Mouse (Mus musculus) midbrain, postnatal 0 days (tissue): Measurements from ENCODE around the gene Tmc3. TPM values are rescaled to one million over a fixed set of nuclear protein-coding genes. Genes with fewer than 3 reads are reported as not detected.

Source experiments
- ATAC-seq: fragments of 200-750 bp; cut with Nextera tagmentation; 2 replicates; pipeline ENCODE4 v1.8.0; 2017; ENCODE audit warnings: moderate number of reproducible peaks, mild to moderate bottlenecking, moderate TSS enrichment, moderate library complexity; ENCODE audit not compliant: low FRiP score
- DNase-seq: peaks from one replicate; pipeline ENCODE4 v3.0.0-alpha.2; 2015; ENCODE audit warnings: low spot score
- H3K27ac ChIP-seq: fragments of 300-500 bp; sonication (generic); 2 replicates; pipeline ENCODE4 v1.5.1; 2014; ENCODE audit warnings: low read depth, mild to moderate bottlenecking, low read length, mixed read lengths
- H3K27me3 ChIP-seq: fragments of 300-500 bp; sonication (generic); 2 replicates; pipeline ENCODE4 v1.6.1; 2014; ENCODE audit warnings: low read length, control low read depth, mixed read lengths; ENCODE audit not compliant: insufficient read depth
- H3K36me3 ChIP-seq: fragments of 300-500 bp; sonication (generic); 2 replicates; pipeline ENCODE4 v1.6.1; 2014; ENCODE audit warnings: low read length, control low read depth, mixed read lengths; ENCODE audit not compliant: insufficient read depth
- H3K4me1 ChIP-seq: fragments of 300-500 bp; sonication (generic); 2 replicates; pipeline ENCODE4 v1.6.1; 2014; ENCODE audit warnings: mild to moderate bottlenecking, control low read depth, antibody characterized with exemption, low read length, mixed read lengths; ENCODE audit not compliant: insufficient read depth
- H3K4me2 ChIP-seq: fragments of 300-500 bp; sonication (generic); 2 replicates; pipeline ENCODE4 v1.6.1; 2014; ENCODE audit warnings: low read depth, mild to moderate bottlenecking, low read length, mixed read lengths; ENCODE audit not compliant: poor library complexity, severe bottlenecking
- H3K4me3 ChIP-seq: fragments of 300-500 bp; sonication (generic); 2 replicates; pipeline ENCODE4 v1.5.1; 2014; ENCODE audit warnings: low read depth, mild to moderate bottlenecking, low read length, moderate library complexity
- H3K9ac ChIP-seq: fragments of 300-500 bp; sonication (generic); replicated peaks from 2 replicates; pipeline ENCODE4 v1.6.1; 2014; ENCODE audit warnings: mild to moderate bottlenecking, low read length, moderate library complexity, mixed read lengths; ENCODE audit not compliant: poor library complexity, severe bottlenecking
- H3K9me3 ChIP-seq: fragments of 300-500 bp; sonication (generic); 2 replicates; pipeline ENCODE4 v1.6.1; 2016; ENCODE audit warnings: low read length, control low read depth
- CTCF ChIP-seq: IDR thresholded peaks from 2 replicates; pipeline ENCODE4 v1.5.1; 2016; ENCODE audit warnings: antibody characterized with exemption, mild to moderate bottlenecking
- WGBS: fragments of 180-500 bp; shearing (Covaris S2); extraction: QIAGEN DNeasy Blood & Tissue Kit; methylation state at CpG from one replicate; pipeline ENCODE4 v1.1.7; 2014; 5-methylcytosine and 5-hydroxymethylcytosine counted together
- polyA plus RNA-seq: library from polyadenylated mRNA; unstranded; fragments of >200 nt; fragmentation: Nextera tagmentation; extraction: Ambion mirVana; gene quantifications from 2 replicates; pipeline ENCODE4 v1.2.1, GENCODE M21; 2015
- total RNA-seq: library from RNA; depleted of rRNA; stranded (reverse); fragments of >200 nt; gene quantifications from 2 replicates; pipeline ENCODE4 v1.2.3, GENCODE M21; 2014

Tmc3 gene
- total and polyA plus RNA-seq, 2 experiments from 2014 or later: 0.11 to 0.23 TPM

DNA sequence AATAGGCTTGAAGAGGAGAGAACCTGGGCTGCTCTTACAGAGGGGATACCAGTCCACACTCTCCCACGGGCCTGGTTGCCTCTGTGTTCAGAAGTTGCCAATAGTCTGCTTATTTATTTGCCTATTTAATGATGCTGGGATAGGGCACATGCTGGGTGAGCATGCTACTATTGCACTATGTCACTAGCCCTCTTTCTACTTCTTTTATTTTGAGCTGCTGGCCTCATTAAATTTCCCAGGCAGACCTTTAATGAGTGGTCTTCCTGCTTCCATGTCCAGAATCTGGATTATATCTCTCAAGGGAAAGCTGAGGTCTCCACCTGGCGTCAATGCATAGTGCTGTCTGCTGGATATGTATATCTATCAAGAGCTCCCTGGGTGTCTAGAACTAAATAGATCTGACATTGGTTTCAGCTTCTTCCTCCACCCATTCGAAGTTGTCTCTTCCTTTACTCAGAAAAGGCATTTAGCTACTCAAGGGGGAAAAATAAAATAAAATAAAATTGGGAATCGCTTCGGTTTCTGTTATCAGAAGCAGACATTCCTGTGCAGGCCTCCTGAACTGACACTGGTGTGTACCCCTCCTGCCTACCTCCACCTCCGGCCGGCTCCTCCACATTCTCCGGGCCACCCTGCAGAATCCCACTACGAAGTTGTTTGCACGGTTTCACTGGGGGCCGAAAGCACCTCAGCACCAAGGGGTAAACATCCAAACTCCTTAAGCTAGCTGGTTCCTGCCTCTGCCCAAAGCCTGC lies 46.5 kb downstream of the Tmc3 start:
- peak overlapping the region; percentile 58 for H3K4me2 ChIP-seq
- H3K4me3 ChIP-seq: peak overlapping the region; percentile 53
- peak; percentile 53 for TF ChIP-seq CTCF
- DNase-seq (peak; percentile 47), ATAC-seq (peak; percentile 50; the same call in 1 of the 2 replicates)
- no peaks in the 10 kb centered on the region for H3K36me3 ChIP-seq
- H3K27me3 ChIP-seq: no peaks in the 10 kb centered on the region
- peaks cover 5% of the 10 kb centered on the region; the same call in 1 of the 2 replicates for H3K4me1 ChIP-seq
- H3K9ac ChIP-seq: peak overlapping the region; percentile 59
- WGBS: 11% methylated on average over 11 of the region's 11 CpGs
- no peaks in the 10 kb centered on the region for H3K9me3 ChIP-seq
- peak overlapping the region; percentile 74 for H3K27ac ChIP-seq

DNA sequence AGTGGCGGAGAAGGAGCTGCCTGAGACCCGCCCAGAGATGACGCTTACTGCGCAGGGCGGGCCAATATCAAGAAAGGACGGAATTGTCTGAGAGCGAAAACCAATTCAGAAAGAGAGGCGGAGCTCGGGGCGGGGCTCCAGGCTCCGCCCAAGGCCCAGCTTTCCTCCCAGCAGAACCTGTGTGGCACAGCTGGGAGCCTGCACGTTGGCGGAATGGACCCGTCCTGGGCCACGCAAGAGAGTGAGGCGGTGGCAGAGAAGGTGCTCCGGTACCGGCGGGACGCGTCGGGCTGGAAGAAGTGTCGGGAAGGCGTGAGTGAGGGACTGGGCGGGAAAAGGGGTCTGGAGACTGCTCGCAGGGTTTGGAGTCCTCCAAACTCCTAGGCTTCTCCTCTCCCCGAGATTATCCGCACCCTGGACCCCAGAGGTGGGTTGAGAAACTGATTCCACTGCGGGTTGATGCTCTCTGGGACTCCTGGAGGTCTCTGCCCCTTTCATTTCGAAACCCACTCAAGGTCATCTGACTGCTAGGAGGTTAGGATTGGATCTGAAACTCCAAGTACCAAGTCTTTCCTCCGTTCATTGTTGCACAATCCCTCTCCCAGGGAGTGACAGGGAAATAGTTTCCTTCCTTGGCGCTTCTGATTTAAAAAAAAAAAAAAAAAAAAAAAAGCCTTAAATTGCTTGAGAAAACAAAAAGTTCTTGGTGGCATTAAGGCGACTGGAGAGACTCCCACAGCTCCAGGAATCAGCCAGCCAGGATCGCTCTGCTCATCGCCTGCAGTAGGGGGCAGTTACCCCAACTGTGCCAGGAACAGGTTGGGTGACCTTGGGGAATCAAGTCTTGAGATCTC lies 47.3 kb downstream of the Tmc3 start, which contains the start of gene Stard5:
Stard5 (plus strand) TSS at position 132 of the 854 bp plus-strand sequence.
- Histone ChIP-seq H3K36me3 (no peaks in the 10 kb centered on the region), H3K9me3 (no peaks in the 10 kb centered on the region), H3K4me2 (peak within 1 kb of the TSS; percentile 58), H3K4me1 (peaks cover 5% of the 10 kb centered on the region; the same call in 1 of the 2 replicates), H3K9ac (peak within 1 kb of the TSS; percentile 59), H3K27me3 (no peaks in the 10 kb centered on the region), H3K27ac (peak within 1 kb of the TSS; percentile 74), H3K4me3 (peak within 1 kb of the TSS; percentile 53)
- 2% methylated on average over 35 of the region's 35 CpGs for WGBS
- DNase-seq: peak; percentile 96
- TF ChIP-seq CTCF: peak; percentile 20; the same call in 1 of the 2 replicates
- peak; percentile 97 for ATAC-seq

DNA sequence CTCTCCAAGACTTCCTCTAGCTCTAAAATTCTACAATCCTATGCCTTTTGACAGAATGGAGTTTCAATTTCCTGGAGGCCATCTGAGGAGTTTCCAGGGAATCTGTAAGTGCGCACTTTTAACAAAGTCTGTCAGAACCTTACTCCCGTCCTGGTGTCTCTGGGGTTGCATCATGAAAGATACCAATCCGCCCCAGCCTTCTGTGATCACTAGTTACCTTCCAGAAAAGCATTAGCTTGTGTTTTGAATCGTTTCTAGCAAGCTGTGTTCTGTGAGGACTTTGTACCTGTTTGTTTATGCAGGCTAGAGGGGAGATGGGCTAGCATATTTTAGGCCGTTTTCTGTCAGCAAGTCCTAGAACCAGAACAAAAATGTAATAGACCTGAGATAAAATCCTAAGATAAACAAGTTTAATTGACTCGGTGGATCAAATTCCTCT lies 48.0 kb downstream of the Tmc3 start:
- 57% methylated on average over 6 of the region's 6 CpGs for WGBS
- no peaks in the 10 kb centered on the region for H3K27me3 ChIP-seq
- TF ChIP-seq CTCF: no peak
- no peak for ATAC-seq
- peak overlapping the region; percentile 58 for H3K4me2 ChIP-seq
- DNase-seq: no peak
- peak overlapping the region; percentile 53; the same call in 1 of the 2 replicates for H3K4me3 ChIP-seq
- H3K9ac ChIP-seq: no peak overlapping the region
- no peaks in the 10 kb centered on the region for H3K36me3 ChIP-seq
- H3K4me1 ChIP-seq: peaks cover 5% of the 10 kb centered on the region; the same call in 1 of the 2 replicates
- no peaks in the 10 kb centered on the region for H3K9me3 ChIP-seq
- H3K27ac ChIP-seq: no peak overlapping the region

DNA sequence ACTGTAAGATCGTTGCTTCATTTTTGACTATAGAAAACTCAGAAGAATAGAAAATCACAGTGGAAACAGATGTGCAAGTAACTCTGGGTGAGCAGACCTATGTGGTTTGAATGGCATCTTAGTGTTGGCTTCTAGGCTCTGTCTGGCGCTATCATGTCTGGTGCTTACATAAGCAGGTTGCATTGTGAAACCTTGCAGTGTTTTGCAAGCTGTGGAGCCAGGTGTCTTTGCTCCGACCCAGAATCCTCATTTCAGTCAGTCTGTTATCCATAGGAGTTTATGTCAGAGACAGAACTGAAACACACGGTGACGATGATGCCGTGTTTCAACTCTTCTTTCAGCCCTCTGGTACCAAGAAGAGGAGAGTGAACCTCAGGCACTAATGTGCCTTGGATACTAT lies 49.1 kb downstream of the Tmc3 start:
- no peak overlapping the region for H3K4me2 ChIP-seq
- no peaks in the 10 kb centered on the region for H3K9me3 ChIP-seq
- ATAC-seq: no peak
- no peak for TF ChIP-seq CTCF
- no peaks in the 10 kb centered on the region for H3K27me3 ChIP-seq
- no peak overlapping the region for H3K9ac ChIP-seq
- no peak for DNase-seq
- H3K27ac ChIP-seq: no peak overlapping the region
- H3K4me1 ChIP-seq: peaks cover 5% of the 10 kb centered on the region; the same call in 1 of the 2 replicates
- H3K36me3 ChIP-seq: no peaks in the 10 kb centered on the region
- H3K4me3 ChIP-seq: no peak overlapping the region
- WGBS: 93% methylated on average over 6 of the region's 6 CpGs

DNA sequence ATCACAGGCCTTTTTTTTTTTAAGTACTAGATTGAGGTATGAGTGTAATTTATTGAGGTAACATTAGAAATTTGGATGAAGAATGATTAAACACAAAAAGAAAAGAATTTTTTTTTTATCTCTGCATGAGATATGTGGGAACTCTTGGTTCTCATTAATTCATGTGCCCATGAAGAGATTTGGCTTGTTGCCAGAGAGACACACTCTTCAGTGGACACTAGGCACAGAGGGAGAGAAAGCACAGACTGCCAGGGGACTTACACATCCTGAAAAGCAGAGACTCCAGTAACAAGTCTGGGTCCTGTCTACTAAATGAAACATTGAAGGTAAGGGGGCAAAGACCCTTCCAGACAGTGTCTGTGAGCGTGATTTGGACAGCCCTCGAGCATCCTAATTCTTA lies 51.0 kb downstream of the Tmc3 start:
- DNase-seq (peak; percentile 58), ATAC-seq (no peak)
- Histone ChIP-seq H3K4me1 (peaks cover 4% of the 10 kb centered on the region; the same call in 1 of the 2 replicates), H3K4me3 (no peak overlapping the region), H3K9ac (no peak overlapping the region), H3K9me3 (no peaks in the 10 kb centered on the region), H3K27ac (no peak overlapping the region), H3K4me2 (no peak overlapping the region), H3K36me3 (no peaks in the 10 kb centered on the region; the same call in 1 of the 2 replicates), H3K27me3 (no peaks in the 10 kb centered on the region)
- TF ChIP-seq CTCF: no peak
- 73% methylated on average over 2 of the region's 2 CpGs for WGBS
